8 mouse cellular contexts compared by ENCODE assay signal in the genomic region with DNA sequence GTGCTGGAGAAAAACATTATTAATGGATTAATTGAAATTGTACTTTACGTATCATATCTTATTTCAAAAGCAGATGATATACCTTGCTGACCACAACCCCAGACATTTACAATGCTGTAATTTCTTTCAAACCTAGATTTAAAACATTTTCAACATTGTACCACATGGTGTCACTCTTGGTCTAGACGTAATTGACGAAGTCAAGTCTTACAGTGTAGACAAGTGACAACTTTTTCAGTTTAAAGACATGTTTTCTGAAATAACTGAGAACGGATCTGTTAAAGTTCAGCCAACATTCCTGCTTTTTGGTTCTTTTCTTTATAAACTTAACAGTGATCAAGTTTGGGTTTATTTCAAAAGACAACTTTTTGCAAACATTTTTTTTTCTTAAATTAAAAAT. TPM values are rescaled to one million over a fixed set of nuclear protein-coding genes. Genes with fewer than 3 reads are reported as not detected.
A peak's percentile ranks its signal among the peaks of the same experiment; 100 is the strongest.
DNase-seq lines count a peak whose midpoint lies in the region; ATAC-seq and TF ChIP-seq lines count a peak whose summit lies in the region.

No protein-coding gene starts in this region.

- no peak overlapping the region for H3K9ac ChIP-seq in forebrain, embryonic 11.5 days (ENCODE audit: low read length)
- no peak overlapping the region for H3K9ac ChIP-seq in liver, postnatal 0 days (replicated peaks)
- no peak overlapping the region for H3K9ac ChIP-seq in liver, embryonic 12.5 days
- no peak overlapping the region for H3K9ac ChIP-seq in forebrain, embryonic 12.5 days

- H3K27ac ChIP-seq in forebrain, embryonic 11.5 days (ENCODE audit: low read depth, low read length), result no peak overlapping the region
- H3K27ac ChIP-seq in forebrain, embryonic 10.5 days, result no peak overlapping the region
- no peak overlapping the region for H3K27ac ChIP-seq in liver, postnatal 0 days (ENCODE audit: low read depth)
- H3K27ac ChIP-seq in liver, embryonic 12.5 days, result no peak overlapping the region
- H3K27ac ChIP-seq in forebrain, embryonic 12.5 days, result no peak overlapping the region

- no peak for DNase-seq in forebrain, embryonic 11.5 days (ENCODE audit: low spot score)
- no peak for DNase-seq in forebrain, embryonic 10.5 days (ENCODE audit: extremely low spot score, low spot score)
- no peak for DNase-seq in liver, postnatal 0 days
- DNase-seq in retina, embryonic 14.5 days (ENCODE audit: low spot score), result peak; percentile 69
- no peak for DNase-seq in cerebellum, adult 11 months
- no peak for DNase-seq in gastrocnemius, adult 18-20 months (ENCODE audit: low spot score)

- no peaks in the 10 kb centered on the region for H3K4me1 ChIP-seq in forebrain, embryonic 11.5 days (replicated peaks; ENCODE audit: control insufficient read depth, insufficient read depth, low read length)
- H3K4me1 ChIP-seq in forebrain, embryonic 10.5 days, result no peaks in the 10 kb centered on the region
- H3K4me1 ChIP-seq in liver, postnatal 0 days (ENCODE audit: insufficient read depth), result no peaks in the 10 kb centered on the region
- H3K4me1 ChIP-seq in liver, embryonic 12.5 days, result no peaks in the 10 kb centered on the region
- H3K4me1 ChIP-seq in forebrain, embryonic 12.5 days, result no peaks in the 10 kb centered on the region

- no peaks in the 10 kb centered on the region for H3K9me3 ChIP-seq in forebrain, embryonic 11.5 days (ENCODE audit: control insufficient read depth, low read length)
- H3K9me3 ChIP-seq in forebrain, embryonic 10.5 days, result no peaks in the 10 kb centered on the region
- no peaks in the 10 kb centered on the region for H3K9me3 ChIP-seq in liver, postnatal 0 days (ENCODE audit: low read length)
- no peaks in the 10 kb centered on the region for H3K9me3 ChIP-seq in liver, embryonic 12.5 days (replicated peaks)
- H3K9me3 ChIP-seq in forebrain, embryonic 12.5 days, result no peaks in the 10 kb centered on the region

- peak; percentile 48 for TF ChIP-seq CTCF in liver, postnatal 0 days (IDR thresholded peaks at IDR 0.05; ENCODE audit: low read depth)

- H3K27me3 ChIP-seq in forebrain, embryonic 11.5 days (ENCODE audit: control insufficient read depth, insufficient read depth, low read length), result no peaks in the 10 kb centered on the region
- no peaks in the 10 kb centered on the region for H3K27me3 ChIP-seq in forebrain, embryonic 10.5 days (ENCODE audit: poor library complexity, severe bottlenecking)
- no peaks in the 10 kb centered on the region for H3K27me3 ChIP-seq in liver, postnatal 0 days (ENCODE audit: insufficient read depth, low read length)
- H3K27me3 ChIP-seq in liver, embryonic 12.5 days (replicated peaks), result no peaks in the 10 kb centered on the region
- no peaks in the 10 kb centered on the region for H3K27me3 ChIP-seq in forebrain, embryonic 12.5 days

- H3K4me2 ChIP-seq in forebrain, embryonic 11.5 days (ENCODE audit: low read depth, low read length, severe bottlenecking), result no peak overlapping the region
- H3K4me2 ChIP-seq in liver, postnatal 0 days (ENCODE audit: low read depth, low read length), result no peak overlapping the region
- no peak overlapping the region for H3K4me2 ChIP-seq in liver, embryonic 12.5 days
- no peak overlapping the region for H3K4me2 ChIP-seq in forebrain, embryonic 12.5 days

- 41% methylated on average over 4 of the region's 4 CpGs for WGBS in forebrain, embryonic 11.5 days
- whole genome bisulfite sequencing in forebrain, embryonic 10.5 days, result 48% methylated on average over 4 of the region's 4 CpGs
- WGBS in liver, postnatal 0 days (ENCODE audit: insufficient replicate concordance), result 39% methylated on average over 4 of the region's 4 CpGs
- 31% methylated on average over 4 of the region's 4 CpGs for WGBS in liver, embryonic 12.5 days (ENCODE audit: insufficient replicate concordance)
- 38% methylated on average over 4 of the region's 4 CpGs for WGBS in forebrain, embryonic 12.5 days

- no peak overlapping the region for H3K4me3 ChIP-seq in forebrain, embryonic 11.5 days (ENCODE audit: low read depth, low read length)
- H3K4me3 ChIP-seq in forebrain, embryonic 10.5 days, result no peak overlapping the region
- no peak overlapping the region for H3K4me3 ChIP-seq in liver, postnatal 0 days (ENCODE audit: low read depth, low read length)
- no peak overlapping the region for H3K4me3 ChIP-seq in liver, embryonic 12.5 days
- no peak overlapping the region for H3K4me3 ChIP-seq in forebrain, embryonic 12.5 days (replicated peaks)

- ATAC-seq in forebrain, embryonic 11.5 days (replicated peaks; ENCODE audit: low FRiP score), result peak; percentile 56; the same call in 1 of the 2 replicates
- no peak for ATAC-seq in liver, postnatal 0 days
- ATAC-seq in liver, embryonic 12.5 days, result no peak
- peak; percentile 70 for ATAC-seq in forebrain, embryonic 12.5 days (ENCODE audit: low FRiP score)

- H3K36me3 ChIP-seq in forebrain, embryonic 11.5 days (ENCODE audit: control insufficient read depth, insufficient read depth, low read length), result no peaks in the 10 kb centered on the region
- H3K36me3 ChIP-seq in forebrain, embryonic 10.5 days (replicated peaks), result no peaks in the 10 kb centered on the region
- H3K36me3 ChIP-seq in liver, postnatal 0 days (replicated peaks; ENCODE audit: insufficient read depth, low read length), result no peaks in the 10 kb centered on the region
- no peaks in the 10 kb centered on the region for H3K36me3 ChIP-seq in liver, embryonic 12.5 days
- no peaks in the 10 kb centered on the region for H3K36me3 ChIP-seq in forebrain, embryonic 12.5 days (replicated peaks)

- TF ChIP-seq EP300 in liver, postnatal 0 days (IDR thresholded peaks at IDR 0.05; ENCODE audit: low read depth), result no peak

RNA-seq across cellular contexts. Expression of a gene that starts 46.1 kb away (rescaled TPM):
- polyA plus RNA-seq in forebrain, embryonic 11.5 days (2014; fragmentation: Nextera tagmentation; extraction: Ambion mirVana), result 0.07 and 0.15 TPM in 2 replicates
- polyA plus RNA-seq in forebrain, embryonic 10.5 days (2016; fragmentation: Nextera tagmentation; extraction: Ambion mirVana), result 0.31 and 0.50 TPM in 2 replicates
- 0.12 and 0.19 TPM in 2 replicates for polyA plus RNA-seq in liver, postnatal 0 days (2015; fragmentation: Nextera tagmentation; extraction: Ambion mirVana)
- 0.29 and 0.35 TPM in 2 replicates for polyA plus RNA-seq in liver, embryonic 12.5 days (2016; fragmentation: Nextera tagmentation; extraction: Ambion mirVana)
- polyA plus RNA-seq in forebrain, embryonic 12.5 days (2016; fragmentation: Nextera tagmentation; extraction: Ambion mirVana), result 0.29 and 0.59 TPM in 2 replicates
- total RNA-seq in gastrocnemius, adult 18-20 months (2021), result 1 to 10 TPM in 1 of 2 experiments, under 1 TPM in 1; 0.55 to 3.5 TPM

Comparison
In these comparisons a context has a peak if more than half of its experiments do, and no peak if none do; other contexts are left out.
1. ATAC-seq: peak in forebrain, embryonic 11.5 days (single experiment) and forebrain, embryonic 12.5 days (single experiment); none in liver, postnatal 0 days (single experiment) and liver, embryonic 12.5 days (single experiment).